Mouse (Mus musculus): Measurements from ENCODE around the gene Fbxo47. TPM values are rescaled to one million over a fixed set of nuclear protein-coding genes. Genes with fewer than 3 reads are reported as not detected.

The Fbxo47 gene
- total RNA-seq, 1 experiment from 2014 or later = 1.5 TPM

GRCm38 (mm10) chr11:97805662-97806612 lies 78.0 kb downstream of the Fbxo47 start:
- ATAC-seq (replicated peaks; ENCODE audit: insufficient number of reproducible peaks, low FRiP score, low TSS enrichment, poor library complexity, severe bottlenecking) = no peak

- no peak for ATAC-seq (replicated peaks; ENCODE audit: insufficient number of reproducible peaks, low FRiP score, low TSS enrichment, poor library complexity, severe bottlenecking)
Measured at GRCm38 (mm10) chr11:97804841-97805661, 78.9 kb downstream of the Fbxo47 start.

GRCm38 (mm10) chr11:97803847-97804246 lies 80.1 kb downstream of the Fbxo47 start:
- ATAC-seq (replicated peaks; ENCODE audit: insufficient number of reproducible peaks, low FRiP score, low TSS enrichment, poor library complexity, severe bottlenecking) = no peak

Other genes starting within 250 kb of the Fbxo47 start
- 34.4 to 77.7 TPM (median 40.4 TPM) in 3 replicates for gene Mllt6, start 220.7 kb downstream of the Fbxo47 start, total RNA-seq (2017)
- 5.8 to 19.1 TPM (median 6.2 TPM) in 3 replicates for gene Cisd3, start 198.3 kb downstream of the Fbxo47 start, total RNA-seq (2017)
- gene Pcgf2, start 183.7 kb downstream of the Fbxo47 start, total RNA-seq (2017) = 0.85 to 4.5 TPM in 2 of 3 replicates, not detected in the other
- gene Psmb3, start 180.8 kb downstream of the Fbxo47 start, total RNA-seq (2017) = 137 to 160 TPM (median 146 TPM) in 3 replicates
- 22.1 to 35.2 TPM (median 28.7 TPM) in 3 replicates for gene Pip4k2b, start 139.4 kb downstream of the Fbxo47 start, total RNA-seq (2017)
- gene Cwc25, start 117.6 kb downstream of the Fbxo47 start, total RNA-seq (2017) = 42.0 to 49.3 TPM (median 43.5 TPM) in 3 replicates
- gene 1700001P01Rik, start 108.2 kb downstream of the Fbxo47 start, total RNA-seq (2017) = not detected in 3 replicates
- 1,225 to 1,795 TPM (median 1,736 TPM) in 3 replicates for gene Rpl23, start 101.7 kb downstream of the Fbxo47 start, total RNA-seq (2017)
- 199 to 392 TPM (median 246 TPM) in 3 replicates for gene Lasp1, start 85.2 kb downstream of the Fbxo47 start, total RNA-seq (2017)
- gene B230217C12Rik, start 43.4 kb downstream of the Fbxo47 start, total RNA-seq (2017) = 0.96 to 3.0 TPM in 2 of 3 replicates, not detected in the other
- gene Plxdc1, start 102.3 kb upstream of the Fbxo47 start, total RNA-seq (2017) = 1.6 to 2.8 TPM (median 2.4 TPM) in 3 replicates
- 67.7 to 97.0 TPM (median 83.6 TPM) in 3 replicates for gene Arl5c, start 112.0 kb upstream of the Fbxo47 start, total RNA-seq (2017)
- gene Cacnb1, start 138.9 kb upstream of the Fbxo47 start, total RNA-seq (2017) = 1.6 to 3.5 TPM (median 3.3 TPM) in 3 replicates
- 1,171 to 1,260 TPM (median 1,185 TPM) in 3 replicates for gene Rpl19, start 142.6 kb upstream of the Fbxo47 start, total RNA-seq (2017)
- gene Stac2, start 169.3 kb upstream of the Fbxo47 start, total RNA-seq (2017) = 1.1 TPM in 1 of 3 replicates, not detected in the others